In the genomic region with DNA sequence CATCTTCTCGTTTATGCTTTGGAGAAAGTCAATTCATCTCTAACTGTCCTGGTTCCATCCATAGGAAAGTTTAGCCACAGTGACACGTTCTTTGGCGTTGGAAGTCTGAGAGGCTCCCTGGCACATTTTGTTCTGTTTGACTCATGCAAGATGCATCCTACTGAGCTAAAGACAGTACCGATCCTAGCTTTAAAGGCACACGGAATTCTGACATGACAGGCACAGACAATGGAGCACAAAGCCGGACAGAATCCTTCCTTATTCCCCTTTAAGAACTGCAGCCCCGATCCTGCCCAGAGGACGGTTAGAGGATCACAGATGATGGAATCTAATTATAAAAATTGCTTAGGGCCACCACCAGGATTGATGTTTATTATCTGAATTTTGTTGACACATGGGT, we compare ENCODE assay signal across 14 mouse cellular contexts.
DNase-seq lines count a peak whose midpoint lies in the region; ATAC-seq and TF ChIP-seq lines count a peak whose summit lies in the region.
"Had no signal": no experiment of that assay in that cellular context is flagged by ENCODE, and none has a peak within 500 bp of the region (broad histone marks: within the 10 kb centered on the region; RNA-seq: fewer than 3 reads in every experiment).

No protein-coding gene starts in this region.

- H3K4me2 ChIP-seq in hindbrain, embryonic 15.5 days = peak overlapping the region; percentile 24; the same call in 1 of the 2 replicates
- H3K4me2 ChIP-seq in midbrain, embryonic 16.5 days (ENCODE audit: low read length) = peak overlapping the region; percentile 25; the same call in 1 of the 2 replicates
- H3K4me2 ChIP-seq: embryonic facial prominence, embryonic 12.5 days; heart, embryonic 12.5 days; liver, embryonic 13.5 days had no signal

- no peak for ATAC-seq in hindbrain, embryonic 15.5 days (ENCODE audit: low FRiP score, low read depth)
- no peak; the same call in 1 of the 2 replicates for ATAC-seq in midbrain, embryonic 16.5 days
- ATAC-seq: Patski had no signal

- H3K36me3 ChIP-seq in hindbrain, embryonic 15.5 days = no peaks in the 10 kb centered on the region
- no peaks in the 10 kb centered on the region for H3K36me3 ChIP-seq in midbrain, embryonic 16.5 days (ENCODE audit: control insufficient read depth, insufficient read depth, low read length)
- H3K36me3 ChIP-seq: embryonic facial prominence, embryonic 12.5 days; heart, embryonic 12.5 days; liver, embryonic 13.5 days had no signal

- no peak for TF ChIP-seq CTCF in brain, embryonic 14.5 days (IDR thresholded peaks at IDR 0.05; ENCODE audit: borderline replicate concordance, extremely low read depth, insufficient read depth, insufficient read length)

- WGBS in hindbrain, embryonic 15.5 days = 16% methylated on average over 8 of the region's 8 CpGs
- 13% methylated on average over 8 of the region's 8 CpGs for WGBS in midbrain, embryonic 16.5 days

- no peak overlapping the region for H3K27ac ChIP-seq in hindbrain, embryonic 15.5 days (replicated peaks)
- H3K27ac ChIP-seq in midbrain, embryonic 16.5 days (ENCODE audit: low read length) = no peak overlapping the region
- H3K27ac ChIP-seq: embryonic facial prominence, embryonic 12.5 days; liver, embryonic 13.5 days had no signal

- TF ChIP-seq POLR2A in brain, embryonic 14.5 days (IDR thresholded peaks at IDR 0.05; ENCODE audit: borderline replicate concordance, extremely low read depth, insufficient read depth, insufficient read length, poor library complexity, severe bottlenecking) = no peak

- no peaks in the 10 kb centered on the region for H3K4me1 ChIP-seq in hindbrain, embryonic 15.5 days (replicated peaks)
- no peaks in the 10 kb centered on the region for H3K4me1 ChIP-seq in midbrain, embryonic 16.5 days (ENCODE audit: control insufficient read depth, insufficient read depth, low read length)
- H3K4me1 ChIP-seq: embryonic facial prominence, embryonic 12.5 days; heart, embryonic 12.5 days; liver, embryonic 13.5 days had no signal

- no peaks in the 10 kb centered on the region for H3K9me3 ChIP-seq in hindbrain, embryonic 15.5 days
- H3K9me3 ChIP-seq in midbrain, embryonic 16.5 days (replicated peaks; ENCODE audit: control insufficient read depth, low read length, poor library complexity, severe bottlenecking) = no peaks in the 10 kb centered on the region
- H3K9me3 ChIP-seq: embryonic facial prominence, embryonic 12.5 days; heart, embryonic 12.5 days; liver, embryonic 13.5 days had no signal

- H3K27me3 ChIP-seq in hindbrain, embryonic 15.5 days = no peaks in the 10 kb centered on the region
- H3K27me3 ChIP-seq in midbrain, embryonic 16.5 days (ENCODE audit: control insufficient read depth, insufficient read depth, low read depth, low read length) = no peaks in the 10 kb centered on the region
- H3K27me3 ChIP-seq: embryonic facial prominence, embryonic 12.5 days; heart, embryonic 12.5 days; liver, embryonic 13.5 days; Patski had no signal

- peak; percentile 11 to 13 for DNase-seq in cerebellum, postnatal 25 days
- DNase-seq in cerebellum, postnatal 4 days (ENCODE audit: low spot score in 2 of 2) = no peak
- DNase-seq in brain, embryonic 14.5 days (ENCODE audit: low read depth) = peak; percentile 48
- no peak for DNase-seq in ovary, postnatal 14 days (ENCODE audit: low spot score)
- DNase-seq in adrenal gland, postnatal 36 days = no peak
- DNase-seq in thymus, postnatal 4 days = no peak
- DNase-seq: kidney, adult 8-10 months; kidney, postnatal 4 days; liver, embryonic 13.5 days had no signal

- no peak overlapping the region for H3K9ac ChIP-seq in hindbrain, embryonic 15.5 days
- no peak overlapping the region for H3K9ac ChIP-seq in midbrain, embryonic 16.5 days (ENCODE audit: low read depth, low read length)
- H3K9ac ChIP-seq: embryonic facial prominence, embryonic 12.5 days; heart, embryonic 12.5 days; liver, embryonic 13.5 days had no signal

- no peak overlapping the region for H3K4me3 ChIP-seq in hindbrain, embryonic 15.5 days
- no peak overlapping the region for H3K4me3 ChIP-seq in midbrain, embryonic 16.5 days (ENCODE audit: low read depth, low read length)
- H3K4me3 ChIP-seq: embryonic facial prominence, embryonic 12.5 days; heart, embryonic 12.5 days; liver, embryonic 13.5 days had no signal

Comparison
In these comparisons a context has a peak if more than half of its experiments do, and no peak if none do; other contexts are left out.
1. DNase-seq: peak in cerebellum, postnatal 25 days (2 of 2) and brain, embryonic 14.5 days (single experiment); none in cerebellum, postnatal 4 days (0 of 2), ovary, postnatal 14 days (single experiment), adrenal gland, postnatal 36 days (0 of 2) and thymus, postnatal 4 days (single experiment).